Mouse (Mus musculus) adrenal gland, postnatal 14 days (tissue): Measurements from ENCODE around the gene Sdccag8. TPM values are rescaled to one million over a fixed set of nuclear protein-coding genes. Genes with fewer than 3 reads are reported as not detected.
"Not testable (repeated sequence)": the region's sequence is repeated elsewhere in the genome, so short reads cannot be mapped to it uniquely, and the experiment has no call there.

Experiments
- DNase-seq: peaks from one replicate; pipeline ENCODE4 v3.0.0; 2021; ENCODE audit warnings: mixed read lengths
- total RNA-seq: library from RNA; stranded (reverse); gene quantifications from 2 replicates; pipeline ENCODE4 v1.2.3, GENCODE M21; 2021

Sdccag8 gene
- total RNA-seq, 1 experiment from 2014 or later, result 6.9 TPM

GRCm38 (mm10) chr1:176877756-176878155, 63.3 kb downstream of the Sdccag8 start:
- peak; percentile 43 for DNase-seq

GRCm38 (mm10) chr1:176879005-176879404, 64.5 kb downstream of the Sdccag8 start:
- no peak for DNase-seq

- DNase-seq, result no peak
Measured at GRCm38 (mm10) chr1:176879614-176880013, 65.2 kb downstream of the Sdccag8 start.

GRCm38 (mm10) chr1:176880101-176880500, 65.6 kb downstream of the Sdccag8 start:
- no peak for DNase-seq

- DNase-seq, result no peak
Measured at GRCm38 (mm10) chr1:176880943-176881342, 66.5 kb downstream of the Sdccag8 start.

GRCm38 (mm10) chr1:176885207-176885933, 70.9 kb downstream of the Sdccag8 start:
- DNase-seq, result no peak

- no peak for DNase-seq
Measured at GRCm38 (mm10) chr1:176886002-176886401, 71.5 kb downstream of the Sdccag8 start.

- no peak for DNase-seq
Measured at GRCm38 (mm10) chr1:176903741-176904140, 89.3 kb downstream of the Sdccag8 start.

GRCm38 (mm10) chr1:176915946-176916345, 101.5 kb downstream of the Sdccag8 start:
- peak; percentile 29 for DNase-seq

GRCm38 (mm10) chr1:176919486-176919885, 105.0 kb downstream of the Sdccag8 start:
- no peak for DNase-seq

GRCm38 (mm10) chr1:176922842-176923241, 108.4 kb downstream of the Sdccag8 start:
- no peak for DNase-seq

- no peak for DNase-seq
Measured at GRCm38 (mm10) chr1:176926009-176926408, 111.5 kb downstream of the Sdccag8 start.

- DNase-seq, result no peak
Measured at GRCm38 (mm10) chr1:176927312-176927711, 112.9 kb downstream of the Sdccag8 start.

- DNase-seq, result no peak
Measured at GRCm38 (mm10) chr1:176929710-176930109, 115.2 kb downstream of the Sdccag8 start.

GRCm38 (mm10) chr1:176930574-176930973, 116.1 kb downstream of the Sdccag8 start:
- no peak for DNase-seq

- no peak for DNase-seq
Measured at GRCm38 (mm10) chr1:176930981-176931500, 116.6 kb downstream of the Sdccag8 start.

- DNase-seq, result no peak
Measured at GRCm38 (mm10) chr1:176931511-176931910, 117.1 kb downstream of the Sdccag8 start.

GRCm38 (mm10) chr1:176932320-176932950, 118.0 kb downstream of the Sdccag8 start:
- no peak for DNase-seq

GRCm38 (mm10) chr1:176933319-176933718, 118.9 kb downstream of the Sdccag8 start:
- no peak for DNase-seq

- DNase-seq, result peak; percentile 55
Measured at GRCm38 (mm10) chr1:176934043-176934762, 119.7 kb downstream of the Sdccag8 start.

GRCm38 (mm10) chr1:176939901-176940341, 125.5 kb downstream of the Sdccag8 start:
- no peak for DNase-seq

- DNase-seq, result not testable (repeated sequence)
Measured at GRCm38 (mm10) chr1:176941286-176941990, 127.0 kb downstream of the Sdccag8 start.
